Mouse (Mus musculus) CD8-positive naive resting alpha-beta T cell, adult 2 months (primary cell): ENCODE measurements around the gene Ms4a8a.

Source experiments
- DNase-seq, 2 experiments: peaks; one replicate each; pipeline ENCODE4 v3.0.0; 2022; ENCODE audit warnings: low read depth in 2 of 2, low spot score in 2 of 2

Ms4a8a gene

GRCm38 (mm10) chr19:11017891-11018290 is 63.0 kb downstream of the Ms4a8a start, which contains the start of gene Ms4a18:
Ms4a18 (minus strand) TSS chr19:11018031.
- no peak for DNase-seq
